Mouse (Mus musculus): Measurements from ENCODE around the gene Rps6ka2.

DNA sequence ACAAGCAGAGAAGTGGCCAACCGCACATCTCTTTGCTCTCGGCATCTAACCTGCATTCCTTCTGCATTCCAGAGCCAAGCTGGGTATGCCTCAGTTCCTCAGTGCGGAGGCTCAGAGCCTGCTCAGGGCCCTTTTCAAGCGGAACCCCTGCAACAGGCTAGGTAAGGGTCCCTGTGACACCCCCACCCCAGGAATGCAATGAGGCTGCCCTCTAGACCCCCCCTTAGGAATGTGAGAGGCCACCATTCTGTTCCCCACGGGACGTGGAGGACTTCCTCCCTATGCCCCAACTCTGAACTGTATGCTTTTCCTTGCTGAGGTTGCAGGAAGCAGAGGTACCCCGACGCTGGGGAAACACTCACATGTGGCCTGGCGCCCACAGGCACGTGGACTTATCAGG lies 92.1 kb downstream of the Rps6ka2 start:
- TF ChIP-seq POLR2A (IDR thresholded peaks at IDR 0.05; ENCODE audit: low read depth, low read length) (no peak), CTCF (IDR thresholded peaks at IDR 0.05; ENCODE audit: borderline replicate concordance, insufficient read depth, low read length) (no peak)
